Mouse (Mus musculus): ENCODE measurements at regions not wholly inside any gene's neighbourhood (a gene's known extent, or its start where the extent isn't known, plus 50 kb on each side); places are given as distances from the start of the nearest gene placed in this dataset.

- Histone ChIP-seq H3K27ac (replicated peaks; ENCODE audit: low read depth, low read length) (no peak overlapping the region), H3K4me1 (ENCODE audit: control insufficient read depth, insufficient read depth, insufficient read length, low read length) (no peaks in the 10 kb centered on the region), H3K4me3 (ENCODE audit: insufficient read depth, low read depth, low read length) (no peak overlapping the region)
Observed at GRCm38 (mm10) chr10:9066566-9066965, 180.7 kb upstream of the Sash1 start.

GRCm38 (mm10) chr10:9061979-9062378, 176.1 kb upstream of the Sash1 start:
- H3K4me1 ChIP-seq (ENCODE audit: control insufficient read depth, insufficient read depth, insufficient read length, low read length), result no peaks in the 10 kb centered on the region
- no peak overlapping the region for H3K4me3 ChIP-seq (ENCODE audit: insufficient read depth, low read depth, low read length)
- H3K27ac ChIP-seq (replicated peaks; ENCODE audit: low read depth, low read length), result no peak overlapping the region

- no peak overlapping the region for H3K27ac ChIP-seq (replicated peaks; ENCODE audit: low read depth, low read length)
- H3K4me3 ChIP-seq (ENCODE audit: insufficient read depth, low read depth, low read length), result no peak overlapping the region
- H3K4me1 ChIP-seq (ENCODE audit: control insufficient read depth, insufficient read depth, insufficient read length, low read length), result no peaks in the 10 kb centered on the region
Observed at GRCm38 (mm10) chr10:9055274-9055673, 169.4 kb upstream of the Sash1 start.

- H3K4me1 ChIP-seq (ENCODE audit: control insufficient read depth, insufficient read depth, insufficient read length, low read length), result no peaks in the 10 kb centered on the region
- no peak overlapping the region for H3K4me3 ChIP-seq (ENCODE audit: insufficient read depth, low read depth, low read length)
- H3K27ac ChIP-seq (replicated peaks; ENCODE audit: low read depth, low read length), result no peak overlapping the region
Observed at GRCm38 (mm10) chr10:9053371-9053770, 167.5 kb upstream of the Sash1 start.

GRCm38 (mm10) chr10:9047341-9047740, 161.5 kb upstream of the Sash1 start:
- Histone ChIP-seq H3K27ac (replicated peaks; ENCODE audit: low read depth, low read length) (no peak overlapping the region), H3K4me1 (ENCODE audit: control insufficient read depth, insufficient read depth, insufficient read length, low read length) (no peaks in the 10 kb centered on the region), H3K4me3 (ENCODE audit: insufficient read depth, low read depth, low read length) (no peak overlapping the region)

GRCm38 (mm10) chr10:9044746-9045370, 159.0 kb upstream of the Sash1 start:
- H3K4me3 ChIP-seq (ENCODE audit: insufficient read depth, low read depth, low read length), result no peak overlapping the region
- no peaks in the 10 kb centered on the region for H3K4me1 ChIP-seq (ENCODE audit: control insufficient read depth, insufficient read depth, insufficient read length, low read length)

GRCm38 (mm10) chr10:9043507-9043906, 157.6 kb upstream of the Sash1 start:
- no peak overlapping the region for H3K27ac ChIP-seq (replicated peaks; ENCODE audit: low read depth, low read length)
- H3K4me3 ChIP-seq (ENCODE audit: insufficient read depth, low read depth, low read length), result no peak overlapping the region
- no peaks in the 10 kb centered on the region for H3K4me1 ChIP-seq (ENCODE audit: control insufficient read depth, insufficient read depth, insufficient read length, low read length)

More at GRCm38 (mm10) chr10:9044746-9045370, 159.0 kb upstream of the Sash1 start:
- H3K27ac ChIP-seq (replicated peaks; ENCODE audit: low read depth, low read length), result no peak overlapping the region

GRCm38 (mm10) chr10:9030486-9030885, 144.6 kb upstream of the Sash1 start:
- H3K27ac ChIP-seq (replicated peaks; ENCODE audit: low read depth, low read length), result no peak overlapping the region
- no peaks in the 10 kb centered on the region for H3K4me1 ChIP-seq (ENCODE audit: control insufficient read depth, insufficient read depth, insufficient read length, low read length)
- H3K4me3 ChIP-seq (ENCODE audit: insufficient read depth, low read depth, low read length), result no peak overlapping the region

GRCm38 (mm10) chr10:9029506-9029905, 143.6 kb upstream of the Sash1 start:
- Histone ChIP-seq H3K4me3 (ENCODE audit: insufficient read depth, low read depth, low read length) (no peak overlapping the region), H3K27ac (replicated peaks; ENCODE audit: low read depth, low read length) (no peak overlapping the region), H3K4me1 (ENCODE audit: control insufficient read depth, insufficient read depth, insufficient read length, low read length) (no peaks in the 10 kb centered on the region)

GRCm38 (mm10) chr10:9027070-9027807, 141.4 kb upstream of the Sash1 start:
- no peak overlapping the region for H3K4me3 ChIP-seq (ENCODE audit: insufficient read depth, low read depth, low read length)
- H3K27ac ChIP-seq (replicated peaks; ENCODE audit: low read depth, low read length), result no peak overlapping the region
- H3K4me1 ChIP-seq (ENCODE audit: control insufficient read depth, insufficient read depth, insufficient read length, low read length), result no peaks in the 10 kb centered on the region

- no peak overlapping the region for H3K4me3 ChIP-seq (ENCODE audit: insufficient read depth, low read depth, low read length)
- no peak overlapping the region for H3K27ac ChIP-seq (replicated peaks; ENCODE audit: low read depth, low read length)
- H3K4me1 ChIP-seq (ENCODE audit: control insufficient read depth, insufficient read depth, insufficient read length, low read length), result no peaks in the 10 kb centered on the region
Observed at GRCm38 (mm10) chr10:9014810-9015505, 129.1 kb upstream of the Sash1 start.

GRCm38 (mm10) chr10:9013549-9013925, 127.7 kb upstream of the Sash1 start:
- Histone ChIP-seq H3K4me1 (ENCODE audit: control insufficient read depth, insufficient read depth, insufficient read length, low read length) (no peaks in the 10 kb centered on the region), H3K27ac (replicated peaks; ENCODE audit: low read depth, low read length) (no peak overlapping the region)

GRCm38 (mm10) chr10:9012829-9013548, 127.1 kb upstream of the Sash1 start:
- H3K4me1 ChIP-seq (ENCODE audit: control insufficient read depth, insufficient read depth, insufficient read length, low read length), result no peaks in the 10 kb centered on the region
- no peak overlapping the region for H3K4me3 ChIP-seq (ENCODE audit: insufficient read depth, low read depth, low read length)
- H3K27ac ChIP-seq (replicated peaks; ENCODE audit: low read depth, low read length), result no peak overlapping the region

More at GRCm38 (mm10) chr10:9013549-9013925, 127.7 kb upstream of the Sash1 start:
- H3K4me3 ChIP-seq (ENCODE audit: insufficient read depth, low read depth, low read length), result no peak overlapping the region

- Histone ChIP-seq H3K4me1 (ENCODE audit: control insufficient read depth, insufficient read depth, insufficient read length, low read length) (no peaks in the 10 kb centered on the region), H3K4me3 (ENCODE audit: insufficient read depth, low read depth, low read length) (no peak overlapping the region), H3K27ac (replicated peaks; ENCODE audit: low read depth, low read length) (no peak overlapping the region)
Observed at GRCm38 (mm10) chr10:9011906-9012305, 126.0 kb upstream of the Sash1 start.

GRCm38 (mm10) chr10:9010191-9010590, 124.3 kb upstream of the Sash1 start:
- no peak overlapping the region for H3K4me3 ChIP-seq (ENCODE audit: insufficient read depth, low read depth, low read length)
- no peaks in the 10 kb centered on the region for H3K4me1 ChIP-seq (ENCODE audit: control insufficient read depth, insufficient read depth, insufficient read length, low read length)
- H3K27ac ChIP-seq (replicated peaks; ENCODE audit: low read depth, low read length), result no peak overlapping the region
